Mouse (Mus musculus): ENCODE data around the gene Cux2. TPM values are rescaled to one million over a fixed set of nuclear protein-coding genes. Genes with fewer than 3 reads are reported as not detected.

Gene Cux2
- polyA plus RNA-seq, 1 experiment = not detected

- H3K36me3 ChIP-seq (replicated peaks; ENCODE audit: low read length) = no peaks in the 10 kb centered on the region
- TF ChIP-seq FLI1 (IDR thresholded peaks at IDR 0.05; ENCODE audit: low read length) (no peak), GATA1 (IDR thresholded peaks at IDR 0.05; ENCODE audit: borderline replicate concordance, low read length) (no peak)
- H3K4me1 ChIP-seq = no peaks in the 10 kb centered on the region
- peaks cover 65% of the 10 kb centered on the region for H3K27me3 ChIP-seq (replicated peaks)
- H3K9me3 ChIP-seq = no peaks in the 10 kb centered on the region
- H3K4me3 ChIP-seq (replicated peaks) = no peak overlapping the region
Observed at GRCm38 (mm10) chr5:121961256-121961655, 88.6 kb downstream of the Cux2 start.

DNA sequence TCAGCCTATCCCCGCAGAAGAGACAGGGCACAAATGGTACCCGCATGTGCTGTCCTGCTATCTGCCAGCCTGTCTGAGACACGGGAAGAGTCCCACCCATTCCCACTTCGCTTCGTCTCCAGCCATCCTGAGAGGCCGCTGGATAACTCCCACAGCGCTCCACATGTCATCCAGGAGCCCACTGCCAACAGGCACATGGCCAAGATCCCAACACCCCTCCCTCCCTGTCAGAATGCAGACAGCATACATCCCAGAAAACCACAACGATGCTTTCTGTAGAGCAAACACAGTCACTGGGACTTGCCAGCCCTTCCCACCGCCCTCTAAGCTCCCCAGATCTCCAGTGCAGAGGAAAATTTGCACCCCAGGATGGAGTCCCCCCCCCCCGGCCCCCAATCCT lies 90.2 kb downstream of the Cux2 start:
- H3K9me3 ChIP-seq = no peaks in the 10 kb centered on the region
- no peaks in the 10 kb centered on the region for H3K4me1 ChIP-seq
- H3K27me3 ChIP-seq (replicated peaks) = peaks cover 62% of the 10 kb centered on the region
- TF ChIP-seq FLI1 (IDR thresholded peaks at IDR 0.05; ENCODE audit: low read length) = no peak
- no peak for TF ChIP-seq GATA1 (IDR thresholded peaks at IDR 0.05; ENCODE audit: borderline replicate concordance, low read length)
- H3K4me3 ChIP-seq (replicated peaks) = no peak overlapping the region
- no peaks in the 10 kb centered on the region for H3K36me3 ChIP-seq (replicated peaks; ENCODE audit: low read length)

DNA sequence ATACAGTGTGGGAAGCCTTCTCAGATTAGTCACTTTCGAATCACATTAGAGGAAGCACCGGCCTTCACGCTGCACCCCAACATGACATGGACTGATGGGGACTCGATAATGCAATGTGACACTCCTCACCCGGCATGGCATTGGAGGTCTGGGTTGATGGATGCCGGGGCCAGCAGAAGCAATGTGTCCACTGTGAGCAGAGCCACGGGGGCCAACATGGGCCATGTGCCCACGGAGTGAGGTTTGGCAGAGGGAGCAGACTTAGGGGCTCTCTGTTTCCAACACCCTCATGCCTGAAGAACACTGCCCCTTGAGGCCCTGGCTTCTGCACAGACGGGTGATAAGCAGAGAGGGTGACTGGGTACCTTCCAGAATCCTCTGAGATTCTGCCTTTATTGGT lies 91.4 kb downstream of the Cux2 start:
- H3K4me1 ChIP-seq = no peaks in the 10 kb centered on the region
- no peak overlapping the region for H3K4me3 ChIP-seq (replicated peaks)
- H3K9me3 ChIP-seq = no peaks in the 10 kb centered on the region
- TF ChIP-seq GATA1 (IDR thresholded peaks at IDR 0.05; ENCODE audit: borderline replicate concordance, low read length) (no peak), FLI1 (IDR thresholded peaks at IDR 0.05; ENCODE audit: low read length) (no peak)
- no peaks in the 10 kb centered on the region for H3K36me3 ChIP-seq (replicated peaks; ENCODE audit: low read length)
- H3K27me3 ChIP-seq (replicated peaks) = peaks cover 63% of the 10 kb centered on the region

DNA sequence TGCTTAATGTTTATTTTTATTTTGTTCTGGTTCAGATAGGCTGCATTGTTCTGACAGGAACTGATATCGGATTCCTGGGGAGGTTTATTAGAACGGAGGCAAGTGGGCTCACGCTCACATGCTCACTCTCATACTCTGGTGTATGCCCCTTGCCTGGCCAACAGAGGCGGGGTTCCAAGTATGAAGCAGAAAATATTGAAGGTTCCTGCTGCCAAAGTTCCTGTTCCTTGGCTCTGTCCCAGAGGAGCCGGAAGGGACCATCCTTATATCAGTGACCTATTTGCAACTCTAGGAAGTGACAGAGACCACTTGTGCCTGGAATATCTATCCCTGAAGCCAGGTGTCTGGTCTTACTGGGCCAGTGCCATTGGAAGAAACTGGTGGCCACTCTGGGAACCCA lies 94.1 kb downstream of the Cux2 start:
- H3K4me1 ChIP-seq = no peaks in the 10 kb centered on the region
- H3K4me3 ChIP-seq (replicated peaks) = no peak overlapping the region
- H3K36me3 ChIP-seq (replicated peaks; ENCODE audit: low read length) = no peaks in the 10 kb centered on the region
- no peaks in the 10 kb centered on the region for H3K9me3 ChIP-seq
- TF ChIP-seq GATA1 (IDR thresholded peaks at IDR 0.05; ENCODE audit: borderline replicate concordance, low read length) = no peak
- no peak for TF ChIP-seq FLI1 (IDR thresholded peaks at IDR 0.05; ENCODE audit: low read length)
- peaks cover 59% of the 10 kb centered on the region for H3K27me3 ChIP-seq (replicated peaks)

- H3K4me1 ChIP-seq = 0 out of 2 replicates have a peak, but pooled peaks cover 3% of the 10 kb centered on the region
- H3K27me3 ChIP-seq (replicated peaks) = peaks cover 78% of the 10 kb centered on the region
- TF ChIP-seq FLI1 (IDR thresholded peaks at IDR 0.05; ENCODE audit: low read length) (no peak), GATA1 (IDR thresholded peaks at IDR 0.05; ENCODE audit: borderline replicate concordance, low read length) (no peak)
- H3K9me3 ChIP-seq = no peaks in the 10 kb centered on the region
- no peaks in the 10 kb centered on the region for H3K36me3 ChIP-seq (replicated peaks; ENCODE audit: low read length)
- H3K4me3 ChIP-seq (replicated peaks) = no peak overlapping the region
Observed at GRCm38 (mm10) chr5:121950175-121950574, 99.7 kb downstream of the Cux2 start.

DNA sequence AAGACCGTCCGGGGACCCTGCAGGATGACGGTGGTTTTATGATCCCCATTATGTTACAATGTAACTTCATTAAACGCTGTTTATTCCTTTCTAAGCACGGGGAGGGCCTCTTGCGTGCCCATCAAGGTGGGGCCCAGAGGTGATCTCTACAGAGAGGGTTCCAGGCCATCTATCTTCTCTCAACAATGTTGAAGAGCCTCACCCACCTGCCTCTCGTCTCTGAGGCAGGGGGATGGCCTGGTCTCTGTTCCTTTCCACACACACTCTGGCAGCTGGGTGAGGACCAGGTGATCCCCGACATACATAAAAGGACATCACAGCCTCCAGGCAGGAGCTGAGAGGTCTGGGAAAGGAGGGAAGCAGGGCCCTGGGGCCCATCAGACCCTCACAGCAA lies 100.9 kb downstream of the Cux2 start:
- no peak overlapping the region for H3K4me3 ChIP-seq (replicated peaks)
- peaks cover 76% of the 10 kb centered on the region for H3K27me3 ChIP-seq (replicated peaks)
- TF ChIP-seq GATA1 (IDR thresholded peaks at IDR 0.05; ENCODE audit: borderline replicate concordance, low read length) (no peak), FLI1 (IDR thresholded peaks at IDR 0.05; ENCODE audit: low read length) (no peak)
- H3K36me3 ChIP-seq (replicated peaks; ENCODE audit: low read length) = no peaks in the 10 kb centered on the region
- H3K4me1 ChIP-seq = 0 out of 2 replicates have a peak, but pooled peaks cover 3% of the 10 kb centered on the region
- H3K9me3 ChIP-seq = no peaks in the 10 kb centered on the region

GRCm38 (mm10) chr5:121948302-121949049 lies 101.4 kb downstream of the Cux2 start:
- H3K4me3 ChIP-seq (replicated peaks) = no peak overlapping the region
- TF ChIP-seq GATA1 (IDR thresholded peaks at IDR 0.05; ENCODE audit: borderline replicate concordance, low read length) (no peak), FLI1 (IDR thresholded peaks at IDR 0.05; ENCODE audit: low read length) (no peak)

GRCm38 (mm10) chr5:121946657-121947245 lies 103.2 kb downstream of the Cux2 start:
- TF ChIP-seq GATA1 (IDR thresholded peaks at IDR 0.05; ENCODE audit: borderline replicate concordance, low read length) = no peak
- TF ChIP-seq FLI1 (IDR thresholded peaks at IDR 0.05; ENCODE audit: low read length) = no peak
- no peaks in the 10 kb centered on the region for H3K36me3 ChIP-seq (replicated peaks; ENCODE audit: low read length)
- no peaks in the 10 kb centered on the region for H3K9me3 ChIP-seq
- H3K4me3 ChIP-seq (replicated peaks) = no peak overlapping the region
- 0 out of 2 replicates have a peak, but pooled peaks cover 3% of the 10 kb centered on the region for H3K4me1 ChIP-seq
- peaks cover 77% of the 10 kb centered on the region for H3K27me3 ChIP-seq (replicated peaks)

More at GRCm38 (mm10) chr5:121948302-121949049, 101.4 kb downstream of the Cux2 start:
- no peaks in the 10 kb centered on the region for H3K9me3 ChIP-seq
- peaks cover 76% of the 10 kb centered on the region for H3K27me3 ChIP-seq (replicated peaks)
- H3K4me1 ChIP-seq = 0 out of 2 replicates have a peak, but pooled peaks cover 3% of the 10 kb centered on the region
- no peaks in the 10 kb centered on the region for H3K36me3 ChIP-seq (replicated peaks; ENCODE audit: low read length)

DNA sequence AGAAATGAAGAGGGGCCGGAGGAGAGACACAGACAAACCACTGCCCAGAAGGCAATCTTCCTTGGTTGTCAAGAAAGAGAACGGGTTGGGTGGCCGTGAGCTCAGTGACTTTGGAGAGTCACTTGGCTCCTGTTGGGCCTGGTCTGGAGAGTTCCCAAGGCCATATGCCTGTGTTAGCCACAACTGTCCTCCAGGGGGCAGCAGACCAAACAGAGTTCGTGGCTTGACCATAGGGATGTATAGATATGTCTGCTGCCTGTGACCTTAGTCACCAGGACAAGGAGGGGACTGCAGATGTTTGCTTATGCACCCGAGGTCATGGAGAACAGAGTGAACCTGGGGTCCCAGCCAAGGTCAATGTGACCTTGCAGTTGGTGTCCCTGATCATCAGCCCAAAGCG lies 104.1 kb downstream of the Cux2 start:
- 0 out of 2 replicates have a peak, but pooled peaks cover 3% of the 10 kb centered on the region for H3K4me1 ChIP-seq
- no peak overlapping the region for H3K4me3 ChIP-seq (replicated peaks)
- H3K36me3 ChIP-seq (replicated peaks; ENCODE audit: low read length) = no peaks in the 10 kb centered on the region
- H3K9me3 ChIP-seq = no peaks in the 10 kb centered on the region
- peaks cover 79% of the 10 kb centered on the region for H3K27me3 ChIP-seq (replicated peaks)
- TF ChIP-seq FLI1 (IDR thresholded peaks at IDR 0.05; ENCODE audit: low read length) (no peak), GATA1 (IDR thresholded peaks at IDR 0.05; ENCODE audit: borderline replicate concordance, low read length) (no peak)
